Mouse (Mus musculus): ENCODE results near the gene Fam104a.
"Not testable (repeated sequence)": the region's sequence is repeated elsewhere in the genome, so short reads cannot be mapped to it uniquely, and the experiment has no call there.

Fam104a gene

GRCm38 (mm10) chr11:113666205-113666604, 17.8 kb downstream of the Fam104a start:
- DNase-seq (ENCODE audit: extremely low spot score) = no peak

- DNase-seq (ENCODE audit: extremely low spot score) = no peak
Measured at GRCm38 (mm10) chr11:113664279-113664678, 19.7 kb downstream of the Fam104a start.

GRCm38 (mm10) chr11:113661835-113662351, 22.1 kb downstream of the Fam104a start:
- no peak for DNase-seq (ENCODE audit: extremely low spot score)

GRCm38 (mm10) chr11:113660940-113661339, 23.0 kb downstream of the Fam104a start:
- DNase-seq (ENCODE audit: extremely low spot score) = no peak

DNA sequence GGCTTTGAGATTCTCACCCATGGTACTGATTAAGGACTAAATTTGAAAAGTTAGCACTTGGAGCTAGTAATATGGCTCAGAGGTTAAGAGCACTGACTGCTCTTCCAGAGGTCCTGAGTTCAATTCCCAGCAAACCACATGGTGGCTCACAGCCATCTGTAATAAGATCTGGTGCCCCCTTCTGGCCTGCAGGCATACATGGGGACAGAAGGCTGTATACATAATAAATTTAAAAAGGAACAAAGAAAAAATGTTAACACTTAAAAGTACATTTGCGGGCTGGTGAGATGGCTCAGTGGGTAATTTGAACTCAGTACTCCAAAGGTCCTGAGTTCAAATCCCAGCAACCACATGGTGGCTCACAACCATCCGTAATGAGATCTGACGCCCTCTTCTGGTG, 23.7 kb downstream of the Fam104a start:
- DNase-seq (ENCODE audit: extremely low spot score) = not testable (repeated sequence)

DNA sequence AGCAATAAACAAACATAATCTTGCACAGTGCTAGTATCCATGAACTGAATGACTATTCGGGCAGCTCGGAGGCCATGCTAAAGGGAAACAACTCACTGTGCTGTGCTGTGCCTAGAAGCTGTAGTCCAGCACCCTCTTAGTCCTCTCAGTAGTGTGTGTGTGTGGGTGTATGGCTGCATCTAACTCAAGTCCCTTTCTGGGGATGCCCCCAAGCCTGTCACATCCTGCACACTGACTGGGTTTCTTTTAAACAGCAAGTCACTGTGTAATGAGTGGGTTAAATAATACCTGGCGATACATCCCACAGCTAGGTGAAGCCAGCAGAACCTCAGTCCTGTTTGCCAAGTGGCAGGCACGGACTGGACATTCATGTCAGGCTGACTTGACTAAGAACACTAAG, 25.2 kb downstream of the Fam104a start:
- no peak for DNase-seq (ENCODE audit: extremely low spot score)

DNA sequence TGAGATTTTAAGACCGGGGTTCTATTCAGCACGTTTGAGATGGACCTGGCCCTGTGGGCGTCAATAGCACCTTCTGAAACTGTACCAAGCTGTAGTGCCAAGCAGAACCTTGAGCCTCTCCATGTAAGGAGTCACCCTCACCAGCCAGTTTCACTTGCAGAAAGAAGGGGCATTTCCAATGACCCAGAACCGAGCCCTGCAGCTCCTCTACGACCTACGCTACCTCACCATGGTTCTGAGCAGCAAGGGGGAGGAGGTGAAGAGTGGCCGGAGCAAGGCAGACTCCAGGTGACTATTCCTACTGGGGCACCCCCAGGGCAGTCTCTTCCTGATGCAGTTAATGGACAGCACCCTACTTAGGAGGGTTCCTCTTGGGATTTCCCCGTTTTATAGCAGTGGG, 25.6 kb downstream of the Fam104a start:
- DNase-seq (ENCODE audit: extremely low spot score) = no peak

DNA sequence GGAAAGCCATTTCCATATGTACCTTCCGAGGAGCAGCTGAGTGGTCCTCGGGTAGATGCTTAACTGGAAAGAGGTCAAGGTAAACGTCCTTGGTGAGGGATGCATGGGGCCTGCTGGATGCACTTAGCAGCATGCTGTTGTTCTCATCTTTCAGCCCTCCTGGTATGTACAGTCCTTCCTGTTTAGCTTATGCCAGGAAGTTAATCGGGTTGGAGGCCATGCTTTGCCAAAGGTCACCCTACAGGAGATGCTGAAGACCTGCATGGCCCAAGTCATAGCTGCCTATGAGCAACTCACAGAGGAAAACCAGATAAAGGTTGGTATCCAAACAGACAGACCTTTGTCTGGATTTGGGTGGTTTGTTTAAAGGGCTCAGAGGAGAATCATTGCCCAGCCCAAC, 26.7 kb downstream of the Fam104a start:
- DNase-seq (ENCODE audit: extremely low spot score) = no peak

- DNase-seq (ENCODE audit: extremely low spot score) = no peak
Measured at GRCm38 (mm10) chr11:113656511-113656932, 27.4 kb downstream of the Fam104a start.

- DNase-seq (ENCODE audit: extremely low spot score) = no peak
Measured at GRCm38 (mm10) chr11:113654561-113655270, 29.2 kb downstream of the Fam104a start.

DNA sequence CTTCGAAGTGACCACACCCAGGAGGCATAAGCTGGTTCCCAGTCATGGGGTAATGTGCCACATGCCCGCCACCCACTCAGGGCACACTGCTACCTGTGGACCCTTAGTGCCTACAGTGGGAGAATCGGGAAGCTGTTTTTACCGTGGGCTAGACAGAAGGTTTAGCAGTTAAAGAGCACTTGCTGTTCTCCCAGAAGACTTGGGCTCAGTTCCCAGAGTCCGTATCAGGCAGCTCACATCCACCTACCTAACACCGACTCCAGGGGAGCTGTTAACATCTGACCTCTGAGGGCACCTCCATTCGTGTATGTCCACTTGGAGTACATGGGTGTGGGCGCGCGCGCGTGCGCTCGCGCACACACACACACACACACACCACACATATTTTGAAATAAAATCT, 29.9 kb downstream of the Fam104a start:
- DNase-seq (ENCODE audit: extremely low spot score) = no peak

DNA sequence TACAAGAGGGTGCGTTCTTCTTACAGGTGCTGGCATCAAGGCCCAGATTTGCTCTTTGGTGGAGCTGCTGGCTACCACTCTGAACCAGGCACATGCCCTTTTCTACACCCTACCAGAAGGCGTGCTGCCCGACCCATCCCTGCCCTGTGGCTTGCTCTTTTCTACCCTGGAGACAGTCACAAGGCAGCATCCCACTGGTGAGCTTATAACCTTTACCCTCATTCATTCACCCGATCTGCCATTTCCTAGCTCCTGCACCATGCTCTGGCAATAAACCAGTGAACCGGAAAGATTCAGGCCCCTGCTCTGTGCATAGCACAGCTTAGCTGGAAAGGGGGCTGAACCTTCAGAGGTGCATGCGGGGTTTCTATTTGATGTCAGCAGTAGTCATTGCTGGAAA, 31.4 kb downstream of the Fam104a start:
- DNase-seq (ENCODE audit: extremely low spot score) = no peak

DNA sequence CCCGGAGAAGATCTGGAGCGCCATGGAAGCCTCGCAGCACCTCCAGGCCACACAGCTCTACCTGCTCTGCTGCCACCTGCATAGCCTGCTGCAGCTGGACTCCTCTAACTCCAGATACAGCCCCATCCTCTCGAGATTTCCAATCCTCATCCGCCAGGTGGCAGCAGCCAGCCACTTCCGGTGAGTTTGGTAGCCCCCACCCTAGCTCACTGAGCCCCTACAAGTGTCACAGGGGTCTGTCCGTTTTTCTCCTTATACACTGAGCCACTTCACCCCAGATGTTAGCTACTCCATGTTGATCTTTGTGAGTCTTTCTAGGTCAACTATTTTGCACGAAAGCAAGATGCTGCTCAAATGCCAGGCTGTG, 32.1 kb downstream of the Fam104a start:
- peak; percentile 60 for DNase-seq (ENCODE audit: extremely low spot score)

DNA sequence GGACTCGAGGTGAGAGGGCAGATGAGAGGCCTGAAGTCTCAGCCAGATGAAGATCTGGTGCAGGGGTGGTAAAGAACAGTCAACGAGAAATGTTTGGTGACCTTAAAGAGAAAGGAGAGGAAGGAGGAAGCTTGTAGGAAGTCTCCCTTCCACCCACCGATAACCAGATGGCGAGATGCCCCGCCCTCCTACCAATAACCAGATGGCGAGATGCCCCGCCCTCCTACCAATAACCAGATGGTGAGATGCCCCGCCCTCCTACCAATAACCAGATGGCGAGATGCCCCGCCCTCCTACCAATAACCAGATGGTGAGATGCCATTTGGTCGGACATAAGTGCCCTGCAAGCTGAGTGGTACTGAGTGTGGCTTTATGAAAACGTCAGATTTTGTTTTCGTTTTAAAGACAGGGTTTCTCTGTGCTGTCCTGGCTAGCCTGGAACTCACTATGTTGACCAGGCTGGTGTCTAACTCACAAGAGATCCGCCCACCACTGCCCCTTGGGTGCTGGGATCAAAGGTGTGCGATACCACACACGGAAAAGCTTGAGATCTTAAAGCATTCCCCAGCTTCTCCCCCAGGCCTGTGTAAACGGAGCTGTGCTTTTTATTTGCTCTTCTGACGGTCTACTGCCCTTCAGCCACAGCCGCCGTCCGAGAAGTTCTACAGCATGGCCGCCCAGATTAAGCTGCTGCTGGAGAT, 32.6 kb downstream of the Fam104a start:
- DNase-seq (ENCODE audit: extremely low spot score) = no peak

GRCm38 (mm10) chr11:113649353-113650210, 34.4 kb downstream of the Fam104a start, which contains the start of gene Slc39a11:
Gene Slc39a11, minus strand, starts transcription at chr11:113650079.
- peak; percentile 85 for DNase-seq (ENCODE audit: extremely low spot score)

GRCm38 (mm10) chr11:113648690-113649352, 35.1 kb downstream of the Fam104a start, which contains the start of gene Cog1:
Gene Cog1, plus strand, starts transcription at chr11:113649169.
- no peak for DNase-seq (ENCODE audit: extremely low spot score)

DNA sequence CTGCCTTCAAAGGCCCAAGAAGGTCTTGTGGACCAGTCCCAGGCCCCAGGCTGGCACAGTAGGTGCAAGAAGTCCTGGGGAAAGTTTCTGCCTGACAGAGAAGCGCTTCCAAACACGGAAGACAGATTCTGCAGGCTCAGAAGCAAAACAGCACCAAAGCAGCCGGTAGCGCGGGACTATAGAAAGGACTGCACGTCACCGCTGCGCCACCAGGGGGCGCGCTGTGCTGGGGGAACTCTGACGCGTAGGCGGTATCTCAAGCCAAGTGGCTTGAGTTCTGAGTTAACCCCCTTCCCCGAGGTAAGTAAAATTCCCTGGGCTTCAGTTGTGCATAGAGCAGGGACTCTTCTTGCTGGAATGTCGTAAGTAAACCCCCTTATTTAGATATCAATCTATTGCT, 35.8 kb downstream of the Fam104a start:
- DNase-seq (ENCODE audit: extremely low spot score) = peak; percentile 82

GRCm38 (mm10) chr11:113645181-113645580, 38.8 kb downstream of the Fam104a start:
- no peak for DNase-seq (ENCODE audit: extremely low spot score)

DNA sequence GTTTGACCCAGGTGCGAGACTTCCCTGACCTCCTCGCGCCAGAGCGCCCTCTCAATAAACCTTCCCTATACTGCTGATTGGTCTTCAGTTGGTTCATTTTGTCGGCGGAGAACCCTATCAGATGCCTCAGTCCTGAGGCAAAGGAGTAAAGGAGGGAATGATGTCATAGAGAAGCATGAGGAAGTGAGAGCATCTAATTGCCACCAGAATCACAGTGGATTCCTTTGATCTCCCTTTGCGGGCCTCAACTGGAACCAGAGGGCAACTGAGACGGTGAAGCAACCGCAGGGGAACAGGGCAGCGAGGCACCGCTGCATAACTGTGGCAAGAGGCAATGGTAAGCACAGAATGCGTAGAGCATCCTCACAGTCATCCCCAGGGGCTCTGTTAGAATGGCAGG, 45.3 kb downstream of the Fam104a start:
- DNase-seq (ENCODE audit: extremely low spot score) = no peak

DNA sequence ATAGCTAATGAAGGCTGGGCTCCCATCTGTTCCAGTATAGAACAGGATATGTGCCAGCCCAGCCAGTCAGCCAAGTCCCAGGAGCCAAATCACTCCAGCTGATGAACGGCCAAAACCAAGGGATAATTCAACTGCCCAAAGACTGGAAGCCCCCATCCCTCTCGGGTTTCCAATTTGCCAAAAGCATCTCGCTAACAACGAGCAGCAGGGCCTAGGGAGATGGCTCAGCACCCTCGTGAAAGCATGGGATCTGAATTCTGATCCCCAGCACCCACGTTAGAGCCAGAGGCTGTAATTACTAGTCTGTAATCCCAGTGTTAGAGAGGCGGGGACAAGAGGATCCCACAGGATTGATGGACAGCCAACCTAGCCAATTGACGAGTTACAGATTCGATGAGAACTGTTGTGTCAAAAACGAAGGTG, 49.2 kb downstream of the Fam104a start:
- no peak for DNase-seq (ENCODE audit: extremely low spot score)

DNA sequence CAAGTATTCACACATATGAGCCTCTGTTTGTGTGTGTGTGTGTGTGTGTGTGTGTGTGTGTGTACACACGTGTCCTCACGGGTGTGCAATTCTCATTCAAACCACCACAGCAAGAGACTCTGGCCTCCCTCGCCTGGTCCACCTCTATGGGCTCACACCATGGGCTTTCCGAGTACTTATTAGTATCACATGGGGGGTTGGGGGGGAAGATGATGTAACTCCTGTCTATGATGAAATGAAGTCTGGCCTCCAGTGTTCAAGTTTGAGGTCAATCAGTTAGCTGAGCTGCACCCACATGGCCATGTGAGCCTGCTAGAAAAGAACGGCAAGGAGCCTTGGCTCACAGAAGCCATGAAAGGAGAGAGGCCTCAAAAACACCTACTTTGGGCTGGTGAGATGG, 50.6 kb downstream of the Fam104a start:
- DNase-seq (ENCODE audit: extremely low spot score) = no peak

DNA sequence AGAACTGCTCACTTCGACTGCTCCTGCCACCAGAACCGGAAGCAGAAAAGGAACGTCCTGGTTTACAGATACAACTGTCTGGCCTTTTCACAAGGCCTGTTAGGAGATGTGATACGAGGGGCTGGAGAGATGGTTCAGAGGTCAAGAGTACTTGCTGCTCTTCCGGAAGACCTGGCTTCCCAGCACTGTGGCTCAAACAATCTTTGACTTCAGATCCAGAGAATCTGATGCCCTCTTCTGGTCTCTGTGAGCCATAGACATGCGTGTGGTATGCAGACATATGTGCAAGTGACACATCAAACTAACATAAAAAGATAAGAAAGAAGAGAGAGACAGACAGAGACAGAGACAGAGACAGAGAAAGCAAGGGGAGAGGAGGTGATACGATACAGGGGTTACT, 51.7 kb downstream of the Fam104a start:
- no peak for DNase-seq (ENCODE audit: extremely low spot score)

Measured in embryo, embryonic 9.5 days (tissue).